Mouse (Mus musculus): ENCODE measurements around the gene Zbtb38.

The Zbtb38 gene

GRCm38 (mm10) chr9:96713472-96714390 is 38.9 kb downstream of the Zbtb38 start:
- DNase-seq (ENCODE audit: low read depth, low spot score), result no peak

- peak; percentile 68 for DNase-seq (ENCODE audit: low read depth, low spot score)
Measured at GRCm38 (mm10) chr9:96712758-96713471, 39.7 kb downstream of the Zbtb38 start.

GRCm38 (mm10) chr9:96712045-96712444 is 40.6 kb downstream of the Zbtb38 start:
- DNase-seq (ENCODE audit: low read depth, low spot score), result no peak

- DNase-seq (ENCODE audit: low read depth, low spot score), result no peak
Measured at GRCm38 (mm10) chr9:96710241-96710946, 42.2 kb downstream of the Zbtb38 start.

GRCm38 (mm10) chr9:96708905-96709304 is 43.7 kb downstream of the Zbtb38 start:
- DNase-seq (ENCODE audit: low read depth, low spot score), result no peak

- peak; percentile 66 for DNase-seq (ENCODE audit: low read depth, low spot score)
Measured at GRCm38 (mm10) chr9:96707964-96708363, 44.7 kb downstream of the Zbtb38 start.

GRCm38 (mm10) chr9:96705576-96706285 is 46.9 kb downstream of the Zbtb38 start:
- peak; percentile 94 for DNase-seq (ENCODE audit: low read depth, low spot score)

- DNase-seq (ENCODE audit: low read depth, low spot score), result no peak
Measured at GRCm38 (mm10) chr9:96704935-96705334, 47.7 kb downstream of the Zbtb38 start.

GRCm38 (mm10) chr9:96701891-96702290 is 50.7 kb downstream of the Zbtb38 start:
- DNase-seq (ENCODE audit: low read depth, low spot score), result no peak

- peak; percentile 78 for DNase-seq (ENCODE audit: low read depth, low spot score)
Measured at GRCm38 (mm10) chr9:96699276-96700035, 53.2 kb downstream of the Zbtb38 start.

- DNase-seq (ENCODE audit: low read depth, low spot score), result no peak
Measured at GRCm38 (mm10) chr9:96696788-96697492, 55.7 kb downstream of the Zbtb38 start.

- no peak for DNase-seq (ENCODE audit: low read depth, low spot score)
Measured at GRCm38 (mm10) chr9:96696141-96696561, 56.5 kb downstream of the Zbtb38 start.

GRCm38 (mm10) chr9:96690461-96690863 is 62.2 kb downstream of the Zbtb38 start:
- DNase-seq (ENCODE audit: low read depth, low spot score), result peak; percentile 45

- DNase-seq (ENCODE audit: low read depth, low spot score), result no peak
Measured at GRCm38 (mm10) chr9:96689076-96689475, 63.6 kb downstream of the Zbtb38 start.

GRCm38 (mm10) chr9:96688194-96688875 is 64.3 kb downstream of the Zbtb38 start:
- DNase-seq (ENCODE audit: low read depth, low spot score), result no peak

- DNase-seq (ENCODE audit: low read depth, low spot score), result no peak
Measured at GRCm38 (mm10) chr9:96687591-96688186, 64.9 kb downstream of the Zbtb38 start.

- peak; percentile 44 for DNase-seq (ENCODE audit: low read depth, low spot score)
Measured at GRCm38 (mm10) chr9:96685600-96686084, 67.0 kb downstream of the Zbtb38 start.

- no peak for DNase-seq (ENCODE audit: low read depth, low spot score)
Measured at GRCm38 (mm10) chr9:96684866-96685599, 67.6 kb downstream of the Zbtb38 start.
